Mouse (Mus musculus): ENCODE measurements at regions not wholly inside any gene's neighbourhood (a gene's known extent, or its start where the extent isn't known, plus 50 kb on each side); places are given as distances from the start of the nearest gene placed in this dataset.

- 43% methylated on average over 2 of the region's 2 CpGs for WGBS
- no peaks in the 10 kb centered on the region for H3K36me3 ChIP-seq
- no peak overlapping the region for H3K9ac ChIP-seq
- ATAC-seq, result peak; percentile 88
- 0 out of 2 replicates have a peak overlapping the region, but pooled peaks have one; percentile 3 for H3K27ac ChIP-seq
- no peaks in the 10 kb centered on the region for H3K27me3 ChIP-seq (replicated peaks)
- no peaks in the 10 kb centered on the region for H3K9me3 ChIP-seq
- H3K4me1 ChIP-seq (replicated peaks), result no peaks in the 10 kb centered on the region
- H3K4me3 ChIP-seq (replicated peaks), result no peak overlapping the region
- no peak overlapping the region for H3K4me2 ChIP-seq (replicated peaks)
These were observed 135.5 kb downstream of the Psmg1 start for GRCm38 (mm10) chr16:95855230-95855629.

GRCm38 (mm10) chr16:95851907-95852306 is 138.9 kb downstream of the Psmg1 start:
- H3K4me1 ChIP-seq (replicated peaks), result peaks cover 12% of the 10 kb centered on the region
- no peak overlapping the region for H3K4me2 ChIP-seq (replicated peaks)
- H3K27me3 ChIP-seq (replicated peaks), result no peaks in the 10 kb centered on the region
- no peak overlapping the region for H3K27ac ChIP-seq
- no peaks in the 10 kb centered on the region for H3K9me3 ChIP-seq
- no peak overlapping the region for H3K4me3 ChIP-seq (replicated peaks)
- no peak overlapping the region for H3K9ac ChIP-seq
- ATAC-seq, result no peak
- no peaks in the 10 kb centered on the region for H3K36me3 ChIP-seq
- 66% methylated on average over 5 of the region's 5 CpGs for WGBS

DNA sequence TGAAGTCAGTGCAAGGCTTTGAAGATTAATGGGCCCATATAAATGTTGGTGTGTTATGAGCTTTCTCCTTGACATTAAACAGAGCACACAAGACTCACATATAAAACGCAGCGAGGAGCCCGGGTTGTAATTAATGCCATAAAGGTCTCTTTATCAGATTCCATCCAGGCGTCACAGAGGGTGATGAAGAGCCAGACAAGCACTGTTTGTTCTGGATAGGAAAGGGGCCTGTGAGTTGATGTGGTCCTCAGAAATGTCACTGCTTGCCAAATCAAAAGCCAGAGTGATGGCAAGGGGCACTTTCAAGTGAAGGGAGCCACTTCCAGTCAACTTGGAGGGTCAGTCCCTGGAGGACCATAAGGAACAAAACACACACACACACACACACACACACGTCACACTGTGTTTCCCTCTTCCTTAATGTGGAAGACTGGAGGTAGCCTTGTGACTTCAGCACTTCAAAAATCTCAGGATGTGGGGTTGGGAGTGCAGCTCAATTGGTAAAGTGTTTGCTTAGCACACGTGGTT is 142.1 kb downstream of the Psmg1 start:
- Histone ChIP-seq H3K4me3 (replicated peaks) (no peak overlapping the region), H3K9me3 (no peaks in the 10 kb centered on the region), H3K4me1 (replicated peaks) (peaks cover 17% of the 10 kb centered on the region), H3K27ac (peak overlapping the region; percentile 69), H3K9ac (no peak overlapping the region), H3K36me3 (no peaks in the 10 kb centered on the region), H3K4me2 (replicated peaks) (no peak overlapping the region), H3K27me3 (replicated peaks) (no peaks in the 10 kb centered on the region)
- ATAC-seq, result peak; percentile 41
- WGBS, result 24% methylated on average over 6 of the region's 6 CpGs

DNA sequence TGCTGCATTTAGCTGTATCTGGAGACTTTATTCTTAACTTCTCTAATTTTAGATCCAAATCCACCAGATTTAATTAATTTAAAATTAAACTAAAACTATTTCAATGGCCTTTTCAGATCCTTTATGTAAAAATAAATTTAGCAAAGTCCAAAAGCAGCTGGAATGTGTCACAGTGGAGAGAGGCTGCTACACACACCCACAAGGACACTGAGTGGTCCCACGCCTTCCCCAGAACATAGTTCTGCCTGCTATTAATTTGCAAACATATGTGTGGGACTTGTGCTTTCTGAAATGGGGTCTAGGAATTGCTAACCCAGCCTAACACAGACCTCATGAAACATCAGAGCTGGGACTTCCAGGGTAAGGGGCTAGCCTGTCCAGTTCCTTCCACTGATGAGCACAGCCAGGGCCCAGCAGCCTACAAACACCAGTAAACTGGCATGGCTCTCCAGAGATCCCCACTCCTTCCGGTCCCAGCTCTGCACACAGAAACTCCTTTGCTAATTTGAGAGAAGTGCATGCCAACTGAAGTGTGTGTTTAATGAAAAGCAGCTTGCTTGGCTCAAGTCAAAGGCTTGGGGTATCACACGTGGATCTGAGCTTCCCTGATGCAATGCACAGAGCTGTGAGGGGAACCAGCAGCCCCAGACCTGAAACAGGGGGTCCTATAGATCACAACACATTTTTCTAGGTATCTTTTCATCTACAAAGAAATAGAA is 142.8 kb downstream of the Psmg1 start:
- ATAC-seq, result no peak
- no peaks in the 10 kb centered on the region for H3K36me3 ChIP-seq
- H3K4me1 ChIP-seq (replicated peaks), result peaks cover 17% of the 10 kb centered on the region
- H3K9me3 ChIP-seq, result no peaks in the 10 kb centered on the region
- no peak overlapping the region for H3K4me2 ChIP-seq (replicated peaks)
- no peak overlapping the region for H3K9ac ChIP-seq
- whole genome bisulfite sequencing, result 35% methylated on average over 3 of the region's 3 CpGs
- peak overlapping the region; percentile 69 for H3K27ac ChIP-seq
- H3K4me3 ChIP-seq (replicated peaks), result no peak overlapping the region
- no peaks in the 10 kb centered on the region for H3K27me3 ChIP-seq (replicated peaks)

GRCm38 (mm10) chr16:95845323-95845860 is 143.5 kb downstream of the Ets2 start:
- Histone ChIP-seq H3K9me3 (no peaks in the 10 kb centered on the region), H3K27me3 (replicated peaks) (no peaks in the 10 kb centered on the region), H3K4me1 (replicated peaks) (peaks cover 17% of the 10 kb centered on the region), H3K36me3 (no peaks in the 10 kb centered on the region), H3K27ac (no peak overlapping the region), H3K4me3 (replicated peaks) (no peak overlapping the region), H3K4me2 (replicated peaks) (no peak overlapping the region), H3K9ac (no peak overlapping the region)
- 53% methylated on average over 10 of the region's 10 CpGs for WGBS
- ATAC-seq, result peak; percentile 57

- H3K4me3 ChIP-seq (replicated peaks), result no peak overlapping the region
- peaks cover 17% of the 10 kb centered on the region for H3K4me1 ChIP-seq (replicated peaks)
- no peaks in the 10 kb centered on the region for H3K9me3 ChIP-seq
- WGBS, result 46% methylated on average over 4 of the region's 4 CpGs
- no peaks in the 10 kb centered on the region for H3K27me3 ChIP-seq (replicated peaks)
- no peak overlapping the region for H3K27ac ChIP-seq
- H3K36me3 ChIP-seq, result no peaks in the 10 kb centered on the region
- ATAC-seq, result no peak
- H3K4me2 ChIP-seq (replicated peaks), result no peak overlapping the region
- H3K9ac ChIP-seq, result no peak overlapping the region
These were observed 142.8 kb downstream of the Ets2 start for GRCm38 (mm10) chr16:95844691-95845090.

DNA sequence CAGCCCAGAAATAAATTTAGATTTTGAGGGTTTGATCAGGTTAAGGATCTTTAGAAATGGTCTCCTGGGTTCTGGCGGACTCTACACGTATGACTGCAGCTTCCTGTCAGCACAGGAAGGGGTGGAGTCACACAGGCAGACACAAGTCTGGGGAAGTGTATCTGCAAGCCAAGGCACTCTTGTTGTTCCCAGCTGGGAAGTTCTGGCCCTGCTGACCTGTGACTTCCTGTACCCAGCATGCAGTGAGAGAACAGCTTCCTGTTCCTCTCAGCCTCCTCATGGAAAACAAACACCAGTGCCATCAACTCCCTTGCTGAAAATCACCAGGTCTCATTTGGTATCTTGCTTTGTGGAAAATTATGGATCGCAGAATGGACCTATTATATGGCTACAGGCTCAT is 140.9 kb downstream of the Ets2 start:
- ATAC-seq, result no peak
- WGBS, result 95% methylated on average over 3 of the region's 3 CpGs

GRCm38 (mm10) chr16:95839512-95840253 is 137.8 kb downstream of the Ets2 start:
- no peaks in the 10 kb centered on the region for H3K36me3 ChIP-seq
- ATAC-seq, result no peak
- whole genome bisulfite sequencing, result 83% methylated on average over 5 of the region's 5 CpGs

More for the DNA sequence above, 140.9 kb downstream of the Ets2 start:
- H3K4me1 ChIP-seq (replicated peaks), result 0 out of 2 replicates have a peak, but pooled peaks cover 5% of the 10 kb centered on the region
- H3K9me3 ChIP-seq, result no peaks in the 10 kb centered on the region
- no peak overlapping the region for H3K27ac ChIP-seq
- no peak overlapping the region for H3K4me3 ChIP-seq (replicated peaks)
- H3K4me2 ChIP-seq (replicated peaks), result no peak overlapping the region
- no peaks in the 10 kb centered on the region for H3K27me3 ChIP-seq (replicated peaks)
- H3K9ac ChIP-seq, result no peak overlapping the region
- no peaks in the 10 kb centered on the region for H3K36me3 ChIP-seq

GRCm38 (mm10) chr16:95838886-95839430 is 137.1 kb downstream of the Ets2 start:
- ATAC-seq, result no peak

More at GRCm38 (mm10) chr16:95839512-95840253, 137.8 kb downstream of the Ets2 start:
- Histone ChIP-seq H3K9me3 (no peaks in the 10 kb centered on the region), H3K4me1 (replicated peaks) (0 out of 2 replicates have a peak, but pooled peaks cover 1% of the 10 kb centered on the region), H3K27ac (no peak overlapping the region), H3K27me3 (replicated peaks) (no peaks in the 10 kb centered on the region), H3K9ac (no peak overlapping the region), H3K4me3 (replicated peaks) (no peak overlapping the region), H3K4me2 (replicated peaks) (no peak overlapping the region)

DNA sequence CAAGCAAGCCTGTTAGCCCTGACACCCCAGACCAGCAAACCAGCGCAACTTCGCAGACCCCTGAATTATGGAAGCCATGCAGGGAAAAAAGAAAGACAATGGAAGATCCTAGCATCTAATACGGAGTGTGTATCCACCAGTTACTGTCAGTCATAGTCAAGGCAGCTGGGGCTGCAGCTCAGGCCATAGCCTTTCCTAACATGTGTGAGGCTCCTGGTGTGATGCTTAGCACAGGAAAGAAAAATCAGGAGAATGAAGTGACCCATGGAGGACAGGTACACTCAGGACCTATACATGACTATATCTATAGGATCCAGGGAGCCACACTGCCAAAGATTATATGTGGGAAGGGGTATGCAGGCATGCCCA is 136.6 kb downstream of the Ets2 start:
- Histone ChIP-seq H3K4me2 (replicated peaks) (no peak overlapping the region), H3K27me3 (replicated peaks) (no peaks in the 10 kb centered on the region), H3K9ac (no peak overlapping the region), H3K4me3 (replicated peaks) (no peak overlapping the region), H3K4me1 (replicated peaks) (no peaks in the 10 kb centered on the region), H3K36me3 (no peaks in the 10 kb centered on the region), H3K9me3 (no peaks in the 10 kb centered on the region), H3K27ac (no peak overlapping the region)
- WGBS, result 90% methylated on average over 3 of the region's 3 CpGs
- ATAC-seq, result no peak

More at GRCm38 (mm10) chr16:95838886-95839430, 137.1 kb downstream of the Ets2 start:
- H3K9me3 ChIP-seq, result no peaks in the 10 kb centered on the region
- no peaks in the 10 kb centered on the region for H3K27me3 ChIP-seq (replicated peaks)
- no peak overlapping the region for H3K4me3 ChIP-seq (replicated peaks)
- no peak overlapping the region for H3K4me2 ChIP-seq (replicated peaks)
- no peak overlapping the region for H3K9ac ChIP-seq
- no peak overlapping the region for H3K27ac ChIP-seq
- WGBS, result 53% methylated on average over 1 of the region's 1 CpGs
- no peaks in the 10 kb centered on the region for H3K36me3 ChIP-seq
- H3K4me1 ChIP-seq (replicated peaks), result no peaks in the 10 kb centered on the region

- Histone ChIP-seq H3K9ac (no peak overlapping the region), H3K4me3 (replicated peaks) (no peak overlapping the region), H3K4me2 (replicated peaks) (no peak overlapping the region), H3K4me1 (replicated peaks) (no peaks in the 10 kb centered on the region), H3K27me3 (replicated peaks) (no peaks in the 10 kb centered on the region), H3K9me3 (no peaks in the 10 kb centered on the region), H3K27ac (no peak overlapping the region), H3K36me3 (no peaks in the 10 kb centered on the region)
- ATAC-seq, result no peak
- WGBS, result 60% methylated on average over 5 of the region's 5 CpGs
These were observed 136.0 kb downstream of the Ets2 start for GRCm38 (mm10) chr16:95837723-95838477.

- Histone ChIP-seq H3K9me3 (no peaks in the 10 kb centered on the region), H3K9ac (no peak overlapping the region), H3K4me1 (replicated peaks) (peaks cover 12% of the 10 kb centered on the region), H3K4me3 (replicated peaks) (no peak overlapping the region), H3K27ac (no peak overlapping the region), H3K4me2 (replicated peaks) (no peak overlapping the region), H3K27me3 (replicated peaks) (no peaks in the 10 kb centered on the region), H3K36me3 (no peaks in the 10 kb centered on the region)
- WGBS, result 91% methylated on average over 1 of the region's 1 CpGs
- ATAC-seq, result no peak
These were observed 134.1 kb downstream of the Ets2 start for GRCm38 (mm10) chr16:95835941-95836340.

Data from intestine, embryonic 15.5 days (tissue).